Mouse (Mus musculus) adrenal gland, postnatal 0 days (tissue): Measurements from ENCODE around the gene Trp53bp1. TPM values are rescaled to one million over a fixed set of nuclear protein-coding genes. Genes with fewer than 3 reads are reported as not detected.

Experiments
- polyA plus RNA-seq: library from polyadenylated mRNA; unstranded; fragments of >200 nt; fragmentation: Nextera tagmentation; extraction: Ambion mirVana; gene quantifications from 2 replicates; pipeline ENCODE4 v1.2.1, GENCODE M21; 2015

Trp53bp1 gene
- 20.4 and 25.4 TPM in 2 replicates for polyA plus RNA-seq

DNA sequence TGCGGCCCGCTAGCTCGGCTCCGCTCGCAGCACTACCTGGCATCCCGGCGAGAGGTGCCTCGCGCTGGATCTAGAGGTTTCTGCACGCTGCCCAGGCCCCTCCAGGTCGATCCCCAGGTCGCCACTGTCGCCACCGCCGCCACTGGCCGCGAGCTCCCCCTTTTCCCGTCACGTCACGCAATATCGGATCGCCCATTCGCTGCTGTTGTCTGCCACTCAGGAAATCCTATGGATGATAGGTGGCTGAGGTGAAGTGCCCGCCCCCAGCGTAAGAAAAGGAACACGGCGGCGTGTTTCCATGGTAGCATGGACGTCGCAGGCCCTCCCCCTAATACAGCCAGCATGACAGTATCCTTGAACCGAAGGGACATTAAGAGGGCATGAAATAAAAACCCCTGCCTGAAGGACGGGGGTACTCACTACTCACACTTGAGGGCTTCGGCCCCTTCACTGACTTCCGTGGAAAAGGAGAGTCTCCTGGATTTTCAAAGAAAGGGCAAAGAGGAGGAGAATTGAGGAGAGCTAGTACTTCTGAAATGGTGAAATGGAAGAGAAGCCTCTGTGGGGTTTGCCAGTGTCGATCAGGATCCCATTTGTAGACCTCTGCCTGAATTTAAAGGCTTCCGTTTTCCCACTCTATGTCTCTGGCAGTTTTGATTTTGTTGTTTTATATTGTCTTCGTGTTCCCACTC lies at the start of gene Trp53bp1:
Gene Trp53bp1 (minus strand): TSS at position 172 of the 692 bp plus-strand sequence.

DNA sequence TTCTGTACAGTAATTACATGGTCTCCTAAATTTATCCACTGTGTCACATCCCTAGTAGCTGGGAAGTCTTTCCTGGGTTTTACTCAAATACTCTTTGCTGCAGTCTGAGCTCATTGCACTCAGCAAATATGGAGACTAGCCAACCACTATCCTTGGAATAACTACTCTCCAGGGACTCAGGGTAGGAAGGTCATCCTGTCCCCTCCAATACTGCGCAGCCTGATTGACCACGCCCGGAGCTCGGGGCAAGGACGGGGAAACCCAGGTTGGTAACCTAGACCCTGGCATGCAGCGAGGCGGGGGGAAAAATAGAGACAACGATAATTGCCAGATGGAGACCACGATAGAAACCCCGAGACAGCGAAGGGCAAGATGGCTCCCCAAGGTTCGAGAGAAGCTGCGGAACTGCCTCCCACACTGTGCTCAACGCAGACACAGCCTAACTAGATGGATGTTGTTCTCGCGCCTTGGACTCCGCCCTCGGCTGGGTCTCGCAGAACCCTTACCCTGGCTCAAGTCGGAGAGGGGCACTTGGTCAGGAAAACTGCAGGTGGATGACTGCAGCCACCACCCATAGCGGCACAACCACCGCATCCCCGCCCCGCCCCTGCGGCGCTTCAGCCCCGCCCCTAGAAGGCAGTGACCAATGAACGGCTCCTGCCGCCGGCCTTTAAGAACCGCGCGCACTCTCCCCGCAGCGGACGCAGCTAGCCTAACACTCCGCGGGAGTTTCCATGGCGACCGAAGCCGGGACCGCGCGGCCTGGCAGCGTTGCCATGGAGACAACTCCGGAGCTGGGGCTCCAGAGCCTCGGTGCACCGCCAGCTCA lies 17.9 kb upstream of the Trp53bp1 start, which contains the start of gene Map1a:
Gene Map1a (plus strand): TSS at position 700 of the 829 bp plus-strand sequence.

DNA sequence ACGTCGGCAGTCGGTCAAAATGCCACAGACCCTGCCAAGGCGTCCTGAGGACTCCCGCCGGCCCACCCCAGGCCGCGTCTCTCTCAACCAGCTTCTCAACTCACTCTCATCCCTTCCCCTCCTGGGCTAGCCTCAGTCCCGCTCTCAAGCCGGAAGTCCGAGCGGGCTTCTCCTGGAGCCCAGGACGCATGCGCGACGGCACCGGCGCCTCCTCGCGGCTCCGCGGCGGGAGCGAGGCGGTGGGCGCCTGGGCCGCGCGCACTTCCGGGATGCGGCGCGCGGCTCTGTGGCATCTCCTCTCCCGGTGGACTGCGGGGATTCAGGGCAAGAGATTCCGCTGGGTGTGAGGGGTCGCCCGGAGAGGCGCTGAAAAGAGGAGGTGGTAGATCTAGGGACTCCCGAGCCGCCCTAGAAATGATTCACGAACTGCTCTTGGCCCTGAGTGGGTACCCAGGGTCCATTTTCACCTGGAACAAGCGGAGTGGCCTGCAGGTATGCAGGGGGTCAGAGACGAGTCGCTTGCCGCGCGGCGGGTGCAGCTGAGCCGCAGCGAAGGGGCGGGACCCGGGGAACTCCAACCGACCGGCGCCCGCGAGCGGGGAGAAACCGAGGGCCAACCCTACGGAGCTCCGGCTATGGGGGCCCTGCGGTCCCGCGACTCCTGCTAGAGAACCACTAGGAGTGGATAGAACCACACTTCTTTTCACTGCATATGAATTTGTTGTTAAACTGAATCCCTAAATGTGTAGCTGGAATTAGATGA lies 100.0 kb downstream of the Trp53bp1 start, which contains the start of gene Zscan29:
Gene Zscan29 (minus strand): TSS at position 146 of the 763 bp plus-strand sequence.

DNA sequence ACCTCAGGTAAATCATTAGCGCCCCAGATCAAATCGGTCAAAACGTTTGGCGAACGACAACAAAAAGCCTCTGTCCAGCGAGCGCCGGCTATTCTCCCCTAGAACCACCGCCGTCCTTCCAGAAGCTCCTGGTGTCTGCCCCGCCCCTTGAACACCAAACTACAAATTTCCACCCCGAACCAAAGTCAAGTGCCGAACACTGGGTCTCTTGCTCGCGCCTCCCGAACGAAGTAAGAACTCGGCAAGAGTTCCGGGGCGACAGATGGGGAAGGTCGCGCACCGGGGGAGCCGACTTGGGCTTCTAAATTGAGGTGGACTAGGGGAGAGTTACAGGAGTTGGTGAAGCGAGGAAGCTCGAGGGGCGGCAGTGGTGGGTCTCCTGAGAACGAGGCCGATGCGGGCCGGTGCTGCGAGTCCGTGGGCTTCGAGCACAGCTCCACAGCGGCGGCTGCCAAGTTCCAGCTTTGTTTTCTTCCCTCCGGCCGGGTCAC lies 100.7 kb downstream of the Trp53bp1 start, which contains the start of gene Tubgcp4:
Gene Tubgcp4 (plus strand): TSS at position 174 of the 491 bp plus-strand sequence.

Other genes starting within 250 kb of the Trp53bp1 start
- gene Epb42, start 234.3 kb downstream of the Trp53bp1 start, polyA plus RNA-seq, result 1.6 and 5.2 TPM in 2 replicates
- 0.59 and 0.87 TPM in 2 replicates for gene Tgm5, start 185.6 kb downstream of the Trp53bp1 start, polyA plus RNA-seq
- gene Tgm7, start 161.6 kb downstream of the Trp53bp1 start, polyA plus RNA-seq, result not detected in 2 replicates
- 10.5 and 15.7 TPM in 2 replicates for gene Adal, start 131.0 kb downstream of the Trp53bp1 start, polyA plus RNA-seq
- gene Lcmt2, start 130.8 kb downstream of the Trp53bp1 start, polyA plus RNA-seq, result 10.3 and 14.8 TPM in 2 replicates
- gene Tubgcp4, start 100.8 kb downstream of the Trp53bp1 start, polyA plus RNA-seq, result 16.6 and 29.5 TPM in 2 replicates
- 6.4 and 9.1 TPM in 2 replicates for gene Zscan29, start 100.3 kb downstream of the Trp53bp1 start, polyA plus RNA-seq
- gene Map1a, start 18.2 kb upstream of the Trp53bp1 start, polyA plus RNA-seq, result 2.8 and 6.2 TPM in 2 replicates
- gene Ppip5k1, start 84.0 kb upstream of the Trp53bp1 start, polyA plus RNA-seq, result 9.3 and 11.4 TPM in 2 replicates
- gene Ckmt1, start 86.3 kb upstream of the Trp53bp1 start, polyA plus RNA-seq, result 6.4 and 19.6 TPM in 2 replicates
- not detected in 2 replicates for gene Strc, start 115.8 kb upstream of the Trp53bp1 start, polyA plus RNA-seq
- 392 and 541 TPM in 2 replicates for gene Pdia3, start 142.4 kb upstream of the Trp53bp1 start, polyA plus RNA-seq
- 1.6 and 3.3 TPM in 2 replicates for gene Catsper2, start 142.4 kb upstream of the Trp53bp1 start, polyA plus RNA-seq
- 0.43 and 1.2 TPM in 2 replicates for gene Ell3, start 172.9 kb upstream of the Trp53bp1 start, polyA plus RNA-seq
- 441 and 474 TPM in 2 replicates for gene Serf2, start 177.8 kb upstream of the Trp53bp1 start, polyA plus RNA-seq
- gene Hypk, start 181.9 kb upstream of the Trp53bp1 start, polyA plus RNA-seq, result 102 and 125 TPM in 2 replicates
- gene Serinc4, start 185.4 kb upstream of the Trp53bp1 start, polyA plus RNA-seq, result 0.17 and 0.38 TPM in 2 replicates
- 45.3 and 47.8 TPM in 2 replicates for gene Mfap1b, start 202.7 kb upstream of the Trp53bp1 start, polyA plus RNA-seq
- 13.8 and 16.9 TPM in 2 replicates for gene Mfap1a, start 235.3 kb upstream of the Trp53bp1 start, polyA plus RNA-seq
- 2.9 and 5.0 TPM in 2 replicates for gene Wdr76, start 235.3 kb upstream of the Trp53bp1 start, polyA plus RNA-seq